Mouse (Mus musculus): ENCODE measurements around the gene 1700102P08Rik.

Gene 1700102P08Rik

DNA sequence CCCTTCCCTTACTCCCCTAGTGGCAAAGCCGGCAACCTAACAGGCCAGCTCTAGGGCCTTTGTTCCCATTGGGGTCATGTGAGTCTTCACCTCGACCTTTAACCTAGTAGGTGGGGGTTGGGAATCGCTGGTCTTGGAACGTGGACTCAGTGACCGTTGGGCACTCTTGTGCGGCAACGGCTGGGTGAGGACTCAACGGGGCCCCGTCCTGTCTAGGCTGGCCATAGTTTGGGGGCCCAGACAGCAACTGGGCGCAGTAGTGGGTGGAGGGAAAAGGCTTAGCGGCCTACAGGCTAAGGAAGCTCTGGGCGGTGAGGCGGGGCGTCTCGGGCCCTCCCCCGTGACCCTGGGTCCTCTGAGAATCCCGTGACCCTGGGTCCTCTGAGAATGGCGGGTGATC, at the start of gene 1700102P08Rik:
TSS of gene 1700102P08Rik (plus strand) at position 130 of the 400 bp plus-strand sequence.
- ChIA-PET CTCF (interaction anchor here in 3 of 4 experiments (0.7 to 1.7 kb wide), 11 partner anchors 9 to 649 kb away, joined by 3 to 5 read pairs (median 4); partner anchors contain the start of genes Rhoa (in 1 of the 3), Tcta (in 1 of the 3) and Usp19 (in 1 of the 3)), POLR2A (interaction anchor here (0.5 to 5.7 kb wide), 103 partner anchors 9 to 1440 kb away, joined by 3 to 63 read pairs (median 5); partner anchors contain the start of genes Gpx1 (in 3 of the 4), Rhoa (in 3 of the 4), Tcta (in 3 of the 4) and Dag1 (in 2 of the 4))

DNA sequence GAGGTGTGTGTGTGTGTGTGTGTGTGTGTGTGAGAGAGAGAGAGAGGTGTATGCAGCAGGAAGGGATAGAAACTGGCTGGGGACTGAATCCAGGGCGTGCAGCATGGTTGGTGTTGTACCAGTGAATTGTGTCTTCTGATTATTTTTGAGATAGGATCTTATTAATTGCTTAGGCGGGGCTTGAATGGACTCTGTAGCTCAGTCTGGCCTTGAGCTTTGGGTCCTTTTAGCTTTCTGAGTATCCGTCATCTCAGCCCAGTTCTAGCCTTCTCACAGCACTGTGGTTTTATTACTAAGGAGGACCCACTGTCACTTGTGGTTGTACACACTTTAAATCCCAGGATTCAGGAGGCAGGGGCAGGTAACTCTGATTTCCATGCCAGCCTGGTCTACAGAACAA, 49.3 kb upstream of the 1700102P08Rik start:
- CTCF ChIA-PET = interaction anchor here in 1 of 4 experiments (1.7 kb wide), 1 partner anchor 21 kb away, joined by 3 read pairs; no protein-coding TSS in a partner anchor

GRCm38 (mm10) chr9:108343835-108344234, 48.8 kb upstream of the 1700102P08Rik start:
- ChIA-PET POLR2A (interaction anchor here in 3 of 4 experiments (0.7 to 3.8 kb wide), 11 partner anchors 10 to 150 kb away, joined by 3 to 20 read pairs (median 4); partner anchors contain the start of gene 1700102P08Rik (in 1 of the 3)), CTCF (interaction anchor here in 3 of 4 experiments (0.6 to 1.7 kb wide), 4 partner anchors 21 to 1637 kb away, joined by 3 to 4 read pairs (median 3); no protein-coding TSS in a partner anchor)

More for the DNA sequence above, 49.3 kb upstream of the 1700102P08Rik start:
- POLR2A ChIA-PET = interaction anchor here in 2 of 4 experiments (0.5 to 3.8 kb wide), 11 partner anchors 8 to 194 kb away, joined by 3 to 20 read pairs (median 3); no protein-coding TSS in a partner anchor

DNA sequence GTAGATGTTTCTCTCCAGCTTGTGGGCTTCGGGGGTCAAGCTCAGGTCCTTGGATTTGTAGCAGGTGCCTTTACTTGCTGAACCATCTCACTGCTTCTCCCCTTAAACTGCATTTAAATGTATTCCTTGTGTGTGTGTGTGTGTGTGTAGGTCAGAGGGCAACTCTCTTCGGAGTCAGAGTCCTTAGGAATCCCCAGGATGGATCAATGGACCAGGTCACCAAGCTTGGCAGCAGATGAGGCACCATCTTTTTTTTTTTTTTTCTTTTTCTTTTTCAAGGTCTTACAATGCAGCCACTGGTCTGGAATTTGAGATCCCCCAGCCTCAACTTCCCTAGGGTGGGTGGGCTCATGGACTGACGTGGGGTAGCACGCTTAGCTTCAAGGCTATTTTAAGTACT, 48.1 kb upstream of the 1700102P08Rik start:
- CTCF ChIA-PET = interaction anchor here (0.6 to 1.7 kb wide), 8 partner anchors 22 to 1636 kb away, joined by 3 to 5 read pairs (median 3); no protein-coding TSS in a partner anchor
- POLR2A ChIA-PET = interaction anchor here in 3 of 4 experiments (0.6 to 2.9 kb wide), 15 partner anchors 11 to 1887 kb away, joined by 3 to 7 read pairs (median 4); partner anchors contain the start of genes Amt (in 2 of the 3) and 1700102P08Rik (in 1 of the 3)

DNA sequence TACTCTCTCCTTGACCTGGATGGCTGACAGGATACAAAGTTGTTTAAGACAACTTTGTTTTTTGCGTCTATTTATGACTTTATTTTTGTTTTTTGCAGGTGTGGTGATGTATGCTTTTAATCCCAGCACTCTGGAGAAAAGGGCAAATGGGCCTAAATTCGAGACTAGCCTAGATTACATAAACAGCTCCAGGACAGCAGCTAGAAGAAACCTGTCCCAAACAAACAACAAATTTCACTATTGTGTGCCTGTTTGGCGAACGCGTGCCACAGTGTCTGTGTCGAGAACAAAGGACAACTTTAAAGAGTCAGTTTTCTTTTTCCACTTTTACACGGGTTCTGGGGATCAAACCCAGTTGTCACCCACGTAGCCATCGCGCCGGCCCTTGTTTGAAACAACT, 45.6 kb upstream of the 1700102P08Rik start:
- POLR2A ChIA-PET = interaction anchor here in 2 of 4 experiments (0.7 to 2.0 kb wide), 4 partner anchors 8 to 44 kb away, joined by 3 to 23 read pairs (median 8); partner anchors contain the start of gene Gpx1 (in 2 of the 2)
- CTCF ChIA-PET = no interaction called here

GRCm38 (mm10) chr9:108347540-108348289, 44.9 kb upstream of the 1700102P08Rik start, which contains the start of gene Usp4:
Usp4 (plus strand) TSS chr9:108347853.
- CTCF ChIA-PET = interaction anchor here in 1 of 4 experiments (0.6 kb wide), 1 partner anchor 222 kb away, joined by 3 read pairs; the partner anchor contains the start of gene Dalrd3
- POLR2A ChIA-PET = interaction anchor here (0.6 to 2.0 kb wide), 17 partner anchors 9 to 168 kb away, joined by 3 to 23 read pairs (median 4); partner anchors contain the start of genes Gpx1 (in 4 of the 4), 1700102P08Rik (in 1 of the 4), Qars (in 1 of the 4) and Qrich1 (in 1 of the 4)

- POLR2A ChIA-PET = interaction anchor here (0.6 to 2.0 kb wide), 17 partner anchors 9 to 168 kb away, joined by 3 to 23 read pairs (median 4); partner anchors contain the start of genes Gpx1 (in 4 of the 4), 1700102P08Rik (in 1 of the 4), Qars (in 1 of the 4) and Qrich1 (in 1 of the 4)
- CTCF ChIA-PET = interaction anchor here in 1 of 4 experiments (0.6 kb wide), 1 partner anchor 221 kb away, joined by 3 read pairs; the partner anchor contains the start of gene Dalrd3
Measured at GRCm38 (mm10) chr9:108348290-108348680, 44.3 kb upstream of the 1700102P08Rik start.

GRCm38 (mm10) chr9:108349727-108350126, 42.9 kb upstream of the 1700102P08Rik start:
- ChIA-PET CTCF (no interaction called here), POLR2A (interaction anchor here in 3 of 4 experiments (1.3 to 1.9 kb wide), 4 partner anchors 11 to 42 kb away, joined by 4 to 7 read pairs (median 6); partner anchors contain the start of gene Gpx1 (in 1 of the 3))

DNA sequence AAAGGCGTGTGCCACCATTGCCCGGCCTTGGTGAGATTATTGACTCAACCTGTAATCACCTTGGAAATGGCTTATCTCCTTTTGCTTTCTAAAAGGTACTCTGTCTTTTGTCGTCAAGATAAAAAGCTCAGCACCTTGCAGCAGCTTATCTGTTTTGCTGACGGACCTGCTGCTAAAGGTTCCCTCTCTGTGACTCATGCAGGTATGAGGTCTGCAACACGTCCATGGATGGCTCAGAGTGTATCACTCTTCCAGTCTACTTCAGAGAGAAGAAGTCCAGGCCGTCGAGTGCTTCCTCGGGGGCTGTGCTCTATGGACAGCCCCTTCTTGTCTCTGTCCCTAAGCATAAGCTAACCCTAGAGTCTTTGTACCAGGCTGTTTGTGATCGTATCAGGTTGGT, 14.4 kb upstream of the 1700102P08Rik start:
- ChIA-PET CTCF (no interaction called here), POLR2A (interaction anchor here in 2 of 4 experiments (0.8 to 2.6 kb wide), 5 partner anchors 11 to 140 kb away, joined by 3 to 18 read pairs (median 6); partner anchors contain the start of genes 1700102P08Rik (in 2 of the 2) and Gpx1 (in 1 of the 2))

GRCm38 (mm10) chr9:108378736-108379135, 13.9 kb upstream of the 1700102P08Rik start:
- POLR2A ChIA-PET = interaction anchor here in 2 of 4 experiments (0.8 to 2.6 kb wide), 7 partner anchors 10 to 139 kb away, joined by 3 to 18 read pairs (median 3); partner anchors contain the start of genes 1700102P08Rik (in 2 of the 2) and Gpx1 (in 1 of the 2)
- CTCF ChIA-PET = no interaction called here

DNA sequence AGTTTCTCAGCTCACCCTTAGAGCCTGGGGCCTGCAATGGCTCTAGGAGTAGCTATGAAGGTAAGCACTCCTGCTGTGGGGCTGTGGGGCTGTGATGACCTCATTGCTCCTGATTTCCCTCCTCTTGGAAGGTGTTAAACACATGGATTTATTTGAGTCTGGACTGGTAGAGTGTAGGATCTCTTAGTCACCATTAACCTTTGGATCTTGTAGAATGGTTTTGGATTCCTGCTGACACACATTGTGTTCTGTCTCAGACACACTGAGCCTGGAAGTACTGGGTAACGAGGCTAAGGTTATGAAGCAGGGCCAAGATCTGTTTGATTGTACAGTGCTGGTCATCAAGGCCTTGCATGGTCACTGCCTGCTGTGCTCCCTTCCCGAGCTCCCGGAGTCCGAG, 13.3 kb upstream of the 1700102P08Rik start:
- CTCF ChIA-PET = no interaction called here
- POLR2A ChIA-PET = interaction anchor here in 2 of 4 experiments (0.8 to 2.6 kb wide), 6 partner anchors 12 to 138 kb away, joined by 3 to 18 read pairs (median 4); partner anchors contain the start of genes 1700102P08Rik (in 2 of the 2) and Gpx1 (in 1 of the 2)

- ChIA-PET POLR2A (interaction anchor here in 3 of 4 experiments (0.7 to 5.8 kb wide), 4 partner anchors 12 to 16 kb away, joined by 3 to 49 read pairs (median 15); partner anchors contain the start of gene 1700102P08Rik (in 2 of the 3)), CTCF (interaction anchor here in 2 of 4 experiments (0.6 to 0.7 kb wide), 3 partner anchors 198 to 411 kb away, joined by 3 read pairs; no protein-coding TSS in a partner anchor)
Measured at GRCm38 (mm10) chr9:108381382-108381781, 11.2 kb upstream of the 1700102P08Rik start.

DNA sequence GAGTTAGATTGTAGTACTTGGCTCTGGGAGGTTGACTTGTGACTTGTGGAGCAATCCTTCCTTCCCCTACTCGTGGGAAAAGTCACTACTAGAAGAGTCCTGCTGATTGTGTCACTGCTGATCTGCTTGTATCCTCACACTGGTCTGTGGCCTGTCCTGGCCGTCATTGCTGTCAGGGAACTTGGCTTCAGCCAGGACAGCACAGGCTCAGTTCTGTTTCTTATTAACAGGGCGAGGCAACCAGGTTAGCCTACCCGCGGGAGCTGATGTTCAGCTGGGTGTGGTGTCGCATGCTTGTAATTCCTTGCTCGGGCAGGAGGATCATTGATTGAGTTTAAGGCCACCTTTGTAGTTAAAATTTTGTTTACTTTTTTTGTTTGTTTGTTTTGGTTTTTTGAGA, 7.6 kb upstream of the 1700102P08Rik start:
- CTCF ChIA-PET = no interaction called here

DNA sequence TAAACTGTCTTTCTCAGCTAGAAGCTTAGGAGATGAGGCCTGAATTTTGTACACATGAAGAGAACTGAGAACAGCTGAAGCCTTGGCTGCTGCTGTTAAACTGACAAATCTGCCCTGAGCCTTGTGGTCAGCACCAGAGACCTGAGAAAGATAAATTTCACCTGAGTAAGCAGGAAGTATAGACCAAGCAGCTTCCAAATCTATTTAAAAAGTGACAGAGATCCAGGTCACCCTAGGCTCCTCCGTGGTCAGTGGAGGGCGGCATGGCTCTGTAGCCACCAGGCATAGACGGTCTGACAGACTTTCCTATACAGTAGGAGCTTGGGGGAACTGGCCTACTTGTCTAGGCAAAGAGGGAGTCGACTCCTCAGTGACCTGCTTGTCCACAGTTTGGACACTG, 5.8 kb upstream of the 1700102P08Rik start:
- POLR2A ChIA-PET = interaction anchor here in 2 of 4 experiments (0.6 to 3.2 kb wide), 9 partner anchors 12 to 255 kb away, joined by 3 to 17 read pairs (median 4); partner anchors contain the start of genes Gpx1 (in 2 of the 2) and Dag1 (in 1 of the 2)
- CTCF ChIA-PET = interaction anchor here in 1 of 4 experiments (0.6 kb wide), 1 partner anchor 83 kb away, joined by 3 read pairs; no protein-coding TSS in a partner anchor

More for the DNA sequence above, 7.6 kb upstream of the 1700102P08Rik start:
- POLR2A ChIA-PET = interaction anchor here in 2 of 4 experiments (0.6 to 5.8 kb wide), 10 partner anchors 8 to 79 kb away, joined by 3 to 49 read pairs (median 4); partner anchors contain the start of genes Gpx1 (in 2 of the 2), 1700102P08Rik (in 1 of the 2), Rhoa (in 1 of the 2) and Tcta (in 1 of the 2)

DNA sequence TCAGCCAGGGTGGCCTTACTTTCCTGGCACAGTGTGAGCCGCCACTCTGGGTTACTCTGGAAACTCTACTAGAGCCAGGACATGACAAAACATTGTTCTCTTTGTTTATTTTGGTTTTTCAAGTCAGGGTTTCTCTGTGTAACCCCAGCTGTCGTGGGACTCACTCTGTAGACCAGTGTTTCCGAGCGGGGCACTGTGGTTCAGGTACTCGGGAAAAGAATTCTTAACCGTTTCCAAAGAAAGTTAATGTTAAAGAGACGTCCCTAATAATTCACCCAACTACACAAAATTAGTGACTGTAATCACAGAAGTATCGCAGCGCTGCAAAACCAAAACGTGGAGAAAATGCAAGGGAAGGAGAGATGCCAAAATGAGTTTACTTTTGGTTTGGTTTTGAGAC, 4.0 kb upstream of the 1700102P08Rik start:
- ChIA-PET POLR2A (interaction anchor here in 3 of 4 experiments (0.5 to 2.5 kb wide), 10 partner anchors 11 to 294 kb away, joined by 3 to 12 read pairs (median 3); partner anchors contain the start of genes Gpx1 (in 2 of the 3), Apeh (in 1 of the 3) and Nicn1 (in 1 of the 3)), CTCF (interaction anchor here in 1 of 4 experiments (1.2 kb wide), 1 partner anchor 22 kb away, joined by 3 read pairs; no protein-coding TSS in a partner anchor)

DNA sequence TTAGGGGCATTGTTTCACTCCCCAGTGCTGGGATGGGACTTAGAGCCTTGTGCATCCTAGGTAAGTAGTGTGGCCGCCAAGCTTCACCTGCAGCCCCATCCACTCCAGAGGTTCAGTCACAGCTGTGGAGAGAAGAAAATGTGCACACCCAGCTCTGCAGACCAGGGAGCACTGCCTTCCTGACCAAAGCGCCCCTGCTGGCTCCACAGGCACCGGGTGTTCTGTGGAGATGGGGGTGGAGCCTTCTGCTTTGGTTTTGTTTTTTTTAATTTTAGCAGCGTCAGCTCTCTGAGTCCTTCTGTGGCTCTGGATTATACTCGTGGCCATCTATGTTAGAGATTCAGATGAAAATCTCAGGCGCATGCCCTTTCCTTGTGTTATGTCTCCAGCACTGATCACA, 3.4 kb upstream of the 1700102P08Rik start:
- POLR2A ChIA-PET = interaction anchor here in 3 of 4 experiments (0.5 to 2.5 kb wide), 13 partner anchors 11 to 295 kb away, joined by 3 to 12 read pairs (median 3); partner anchors contain the start of genes Gpx1 (in 2 of the 3), Apeh (in 1 of the 3) and Nicn1 (in 1 of the 3)
- CTCF ChIA-PET = interaction anchor here in 1 of 4 experiments (1.2 kb wide), 1 partner anchor 21 kb away, joined by 3 read pairs; no protein-coding TSS in a partner anchor

- ChIA-PET CTCF (no interaction called here), POLR2A (interaction anchor here in 3 of 4 experiments (0.6 to 5.7 kb wide), 50 partner anchors 8 to 1975 kb away, joined by 3 to 63 read pairs (median 6); partner anchors contain the start of genes Gpx1 (in 3 of the 3), Dag1 (in 2 of the 3), Qrich1 (in 2 of the 3) and Rhoa (in 2 of the 3))
Measured at GRCm38 (mm10) chr9:108394191-108394590, 1.6 kb downstream of the 1700102P08Rik start.

All from embryonic stem cell, embryonic (primary cell).